Mouse (Mus musculus) embryonic fibroblast, embryonic 13.5 days (primary cell): ENCODE data around the gene Slc16a9.

ENCODE experiments used
- CTCF ChIP-seq: IDR thresholded peaks from 2 replicates; pipeline ENCODE4 v1.5.1; 2011; ENCODE audit warnings: mild to moderate bottlenecking, control low read depth, low read length, moderate library complexity, borderline replicate concordance; ENCODE audit not compliant: insufficient read depth
- POLR2A ChIP-seq: IDR thresholded peaks from 2 replicates; pipeline ENCODE4 v1.6.1; 2011; ENCODE audit warnings: low read depth, mild to moderate bottlenecking, control low read depth, low read length, moderate library complexity

DNA sequence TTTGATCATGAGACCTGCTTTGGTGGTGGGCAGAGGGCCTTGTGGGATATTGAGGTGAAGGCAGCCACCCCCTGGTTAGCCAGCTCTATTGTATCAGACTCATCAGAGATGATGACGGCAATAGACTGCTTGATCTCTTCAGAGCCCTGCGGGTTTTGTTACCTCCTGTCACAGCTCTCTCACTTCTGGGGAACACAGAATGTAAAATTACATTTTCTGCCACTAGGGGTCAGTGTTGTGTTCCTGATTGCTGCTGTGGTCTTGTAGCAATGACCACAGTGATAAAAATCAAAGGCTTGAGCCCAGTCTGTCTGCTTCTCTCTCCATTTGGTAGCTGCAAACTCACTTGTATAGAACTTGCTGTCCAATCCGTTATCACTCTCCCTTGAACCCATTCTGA lies 73.7 kb downstream of the Slc16a9 start:
- TF ChIP-seq CTCF (no peak), POLR2A (no peak)
